ENCODE assay signal across 32 mouse cellular contexts in genomic region chr16:94953294-94953693, GRCm38 (mm10). TPM values are rescaled to one million over a fixed set of nuclear protein-coding genes. Genes with fewer than 3 reads are reported as not detected.
"Had no signal": no experiment of that assay in that cellular context is flagged by ENCODE, and none has a peak within 500 bp of the region (broad histone marks: within the 10 kb centered on the region; RNA-seq: fewer than 3 reads in every experiment).

No protein-coding gene starts in this region.

- H3K4me1 ChIP-seq: embryonic facial prominence, embryonic 10.5 days; embryonic facial prominence, embryonic 12.5 days; embryonic facial prominence, embryonic 13.5 days; embryonic facial prominence, embryonic 15.5 days; forebrain, embryonic 10.5 days; forebrain, embryonic 12.5 days; forebrain, embryonic 13.5 days; forebrain, embryonic 15.5 days had no signal

- DNase-seq: cerebellum, adult 8-10 months; cerebellum, adult 9-10 months; cerebellum, adult 9-11 months; cerebellum, postnatal 10 days; cerebellum, postnatal 14 days; cerebellum, postnatal 25 days; cerebellum, postnatal 36 days; embryo, embryonic 11 days; forebrain, postnatal 0 days; gastrocnemius, adult 2 months; gastrocnemius, postnatal 10 days; gastrocnemius, postnatal 14 days; gastrocnemius, postnatal 36 days; heart, adult 18-20 months; heart, adult 2 months had no signal

- H3K9me3 ChIP-seq: embryonic facial prominence, embryonic 10.5 days; embryonic facial prominence, embryonic 12.5 days; embryonic facial prominence, embryonic 13.5 days; embryonic facial prominence, embryonic 15.5 days; forebrain, embryonic 10.5 days; forebrain, embryonic 12.5 days; forebrain, embryonic 13.5 days; forebrain, embryonic 15.5 days had no signal

- H3K4me3 ChIP-seq: embryonic facial prominence, embryonic 10.5 days; embryonic facial prominence, embryonic 12.5 days; embryonic facial prominence, embryonic 13.5 days; embryonic facial prominence, embryonic 15.5 days; erythroblast, embryonic 14.5 days; forebrain, embryonic 10.5 days; forebrain, embryonic 12.5 days; forebrain, embryonic 13.5 days; forebrain, embryonic 15.5 days; gastrocnemius, adult 2 months; heart, adult 2 months had no signal

- H3K9ac ChIP-seq: embryonic facial prominence, embryonic 12.5 days; embryonic facial prominence, embryonic 13.5 days; embryonic facial prominence, embryonic 15.5 days; forebrain, embryonic 12.5 days; forebrain, embryonic 13.5 days; forebrain, embryonic 15.5 days; forebrain, postnatal 0 days had no signal

- H3K4me2 ChIP-seq: embryonic facial prominence, embryonic 12.5 days; embryonic facial prominence, embryonic 13.5 days; embryonic facial prominence, embryonic 15.5 days; forebrain, embryonic 12.5 days; forebrain, embryonic 13.5 days; forebrain, embryonic 15.5 days had no signal

- H3K27ac ChIP-seq: embryonic facial prominence, embryonic 10.5 days; embryonic facial prominence, embryonic 12.5 days; embryonic facial prominence, embryonic 13.5 days; embryonic facial prominence, embryonic 15.5 days; forebrain, embryonic 10.5 days; forebrain, embryonic 12.5 days; forebrain, embryonic 13.5 days; forebrain, embryonic 15.5 days; gastrocnemius, adult 2 months; heart, adult 2 months had no signal

- H3K36me3 ChIP-seq: embryonic facial prominence, embryonic 10.5 days; embryonic facial prominence, embryonic 12.5 days; embryonic facial prominence, embryonic 13.5 days; embryonic facial prominence, embryonic 15.5 days; forebrain, embryonic 10.5 days; forebrain, embryonic 12.5 days; forebrain, embryonic 15.5 days had no signal

- H3K27me3 ChIP-seq: embryonic facial prominence, embryonic 12.5 days; embryonic facial prominence, embryonic 13.5 days; embryonic facial prominence, embryonic 15.5 days; forebrain, embryonic 12.5 days; forebrain, embryonic 13.5 days; forebrain, embryonic 15.5 days had no signal

RNA-seq across cellular contexts. Expression of gene Kcnj6, which starts 44.2 kb away (rescaled TPM):
- total RNA-seq: common myeloid progenitor, adult 5-6 weeks; gastrocnemius, adult 18-20 months; gastrocnemius, adult 2 months; gastrocnemius, postnatal 10 days; gastrocnemius, postnatal 36 days; gastrocnemius, postnatal 4 days; granulocyte monocyte progenitor cell, adult 5-6 weeks; heart, adult 18-20 months; heart, adult 2 months; heart, adult 8-10 months had no signal
- polyA plus RNA-seq: embryonic facial prominence, embryonic 11.5 days; embryonic facial prominence, embryonic 14.5 days; gonadal fat pad, adult 2 months; heart, adult 2 months had no signal
